Mouse (Mus musculus) layer of hippocampus, postnatal 10 days (tissue): Measurements from ENCODE around the gene Rbm38. TPM values are rescaled to one million over a fixed set of nuclear protein-coding genes. Genes with fewer than 3 reads are reported as not detected.
A peak's percentile ranks its signal among the peaks of the same experiment; 100 is the strongest.

Experiments
- DNase-seq, 2 experiments: peaks; one replicate each; pipeline ENCODE4 v3.0.0; 2021; ENCODE audit warnings: low spot score in 2 of 2
- total RNA-seq, 2 experiments: library from RNA; stranded (reverse); gene quantifications; 2 replicates each; pipeline ENCODE4 v1.2.3; 2021

The Rbm38 gene
- total RNA-seq, 2 experiments from 2014 or later: 4.4 to 6.3 TPM

- DNase-seq: no peak
These were observed 36.6 kb downstream of the Rbm38 start for GRCm38 (mm10) chr2:173056882-173057315.

- DNase-seq: no peak
These were observed 37.3 kb downstream of the Rbm38 start for GRCm38 (mm10) chr2:173057623-173058022.

DNA sequence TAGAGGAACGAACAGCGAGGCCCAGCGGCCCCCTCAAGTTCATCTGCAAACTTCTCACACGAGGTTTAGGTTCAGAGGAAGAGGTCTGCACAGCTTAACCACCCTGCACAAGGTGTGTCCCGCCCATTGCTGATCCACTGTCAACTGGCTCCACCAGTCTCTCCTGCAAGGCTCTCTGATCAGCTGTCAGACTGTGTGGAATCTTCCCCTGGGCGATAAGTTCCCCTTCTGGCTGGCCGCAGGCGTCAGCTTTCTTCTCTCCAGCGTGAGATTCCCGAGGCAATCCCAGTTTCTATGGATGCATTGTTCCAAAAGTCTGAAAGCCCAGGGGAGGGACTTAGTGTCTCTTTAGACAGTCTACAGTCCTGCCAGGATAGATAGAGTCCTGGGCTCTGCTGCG lies 38.0 kb downstream of the Rbm38 start:
- DNase-seq: peak in 1 of 2 experiments; percentile 8

- no peak for DNase-seq
These were observed 40.2 kb downstream of the Rbm38 start for GRCm38 (mm10) chr2:173060450-173060849.

- peak; percentile 25 to 30 for DNase-seq
These were observed 41.4 kb downstream of the Rbm38 start for GRCm38 (mm10) chr2:173061443-173062351.

- DNase-seq: no peak
These were observed 42.9 kb downstream of the Rbm38 start for GRCm38 (mm10) chr2:173063219-173063618.

DNA sequence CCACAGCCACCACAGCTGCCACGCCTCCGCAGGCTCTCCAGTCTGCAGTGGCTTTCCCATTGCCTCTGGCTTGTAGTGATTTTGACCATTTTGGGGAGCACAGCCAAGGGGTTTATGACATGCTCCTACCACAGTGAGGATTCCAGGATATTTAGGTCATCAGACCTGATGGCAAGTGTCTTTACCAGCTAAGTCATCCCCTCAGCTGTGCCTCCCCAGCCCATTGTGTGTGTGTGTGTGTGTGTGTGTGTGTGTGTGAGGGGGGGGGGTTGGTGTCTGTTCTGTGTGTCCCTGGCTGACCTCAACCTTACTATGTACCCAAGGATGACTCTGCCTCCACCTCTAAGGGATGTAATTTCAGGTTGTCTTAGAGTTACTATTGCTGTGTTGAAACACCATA lies 44.6 kb downstream of the Rbm38 start:
- no peak for DNase-seq

GRCm38 (mm10) chr2:173072948-173073347 lies 52.6 kb downstream of the Rbm38 start:
- no peak for DNase-seq

DNA sequence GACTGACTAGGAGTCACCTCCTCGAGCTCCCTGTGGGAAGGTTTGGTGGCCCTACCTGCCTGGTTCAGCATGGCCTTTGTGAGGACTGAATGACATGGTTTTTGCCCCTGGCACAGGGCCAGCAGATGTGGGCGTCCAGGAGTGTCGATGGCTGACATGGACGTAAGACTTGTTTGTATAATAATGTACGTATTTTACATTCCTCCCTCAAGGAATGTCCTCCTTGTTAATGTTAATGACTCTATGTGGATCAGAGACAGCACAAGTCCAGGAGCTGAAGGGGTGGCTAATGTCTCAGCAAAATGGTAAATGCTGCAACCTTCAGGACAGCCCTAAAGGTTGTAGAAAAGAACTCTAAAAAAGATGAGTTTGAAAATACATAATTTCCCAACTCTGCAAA lies 53.4 kb downstream of the Rbm38 start:
- DNase-seq: no peak

- DNase-seq: no peak
These were observed 56.6 kb downstream of the Rbm38 start for GRCm38 (mm10) chr2:173076921-173077320.

- no peak for DNase-seq
These were observed 59.7 kb downstream of the Rbm38 start for GRCm38 (mm10) chr2:173079766-173080549.

- peak; percentile 81 to 82 for DNase-seq
These were observed 60.5 kb downstream of the Rbm38 start for GRCm38 (mm10) chr2:173080785-173081241.

DNA sequence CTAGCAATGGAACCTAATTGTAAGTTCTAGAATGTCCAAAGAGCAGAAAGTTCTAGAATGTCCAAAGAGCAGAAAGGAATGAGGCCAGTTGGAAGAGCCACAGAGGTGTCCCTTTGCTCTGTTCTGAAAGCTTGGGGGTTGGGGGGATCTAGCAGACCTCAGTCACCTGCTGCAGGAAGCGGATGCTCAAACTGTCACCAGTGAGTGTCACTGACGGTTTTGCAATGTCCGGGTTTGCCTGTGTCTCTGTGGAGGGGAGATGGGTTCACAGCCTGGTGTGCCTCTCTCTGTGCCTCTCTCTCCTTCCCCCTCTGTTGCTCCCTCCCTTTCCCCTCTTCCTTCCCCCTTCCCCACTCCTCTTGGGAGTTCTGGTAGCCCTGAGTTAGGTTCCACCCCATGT lies 62.4 kb downstream of the Rbm38 start:
- no peak for DNase-seq

- no peak for DNase-seq
These were observed 62.8 kb downstream of the Rbm38 start for GRCm38 (mm10) chr2:173083106-173083505.

GRCm38 (mm10) chr2:173083712-173084475 lies 63.6 kb downstream of the Rbm38 start:
- DNase-seq: no peak

Other genes with a start within 250 kb of the Rbm38 start
- 10 to 100 TPM in 1 of 2 experiments, 1 to 10 TPM in 1; 8.1 to 11.5 TPM for gene Bmp7, start 80.2 kb upstream of the Rbm38 start, total RNA-seq
- gene Spo11, start 42.8 kb upstream of the Rbm38 start, total RNA-seq: under 1 TPM; 0.09 to 0.80 TPM
- 10 to 100 TPM; 75.3 to 83.2 TPM for gene Rae1, start 20.4 kb upstream of the Rbm38 start, total RNA-seq
- not detected for gene Ctcfl, start 99.0 kb downstream of the Rbm38 start, total RNA-seq
- gene Pck1, start 132.6 kb downstream of the Rbm38 start, total RNA-seq: not detected
- gene Zbp1, start 198.4 kb downstream of the Rbm38 start, total RNA-seq: not detected